9 mouse cellular contexts compared by ENCODE assay signal in genomic region chr11:69257807-69258206, GRCm38 (mm10). TPM values are rescaled to one million over a fixed set of nuclear protein-coding genes. Genes with fewer than 3 reads are reported as not detected.
DNase-seq lines count a peak whose midpoint lies in the region; ATAC-seq and TF ChIP-seq lines count a peak whose summit lies in the region.
"Had no signal": no experiment of that assay in that cellular context is flagged by ENCODE, and none has a peak within 500 bp of the region (broad histone marks: within the 10 kb centered on the region; RNA-seq: fewer than 3 reads in every experiment).

No protein-coding gene starts in this region.

- H3K27me3 ChIP-seq in kidney, embryonic 15.5 days: no peaks in the 10 kb centered on the region
- H3K27me3 ChIP-seq in kidney, embryonic 14.5 days (ENCODE audit: control insufficient read depth, insufficient read depth, low read length): no peaks in the 10 kb centered on the region
- peaks cover 14% of the 10 kb centered on the region; the same call in 1 of the 2 replicates for H3K27me3 ChIP-seq in E14TG2a.4 (ENCODE audit: insufficient read depth, low read length)
- no peaks in the 10 kb centered on the region for H3K27me3 ChIP-seq in kidney, postnatal 0 days (ENCODE audit: insufficient read depth, low read length)
- H3K27me3 ChIP-seq: neural tube, embryonic 12.5 days had no signal

- peak; percentile 43 for TF ChIP-seq CTCF in E14TG2a.4 (conservative IDR thresholded peaks at IDR 0.05; ENCODE audit: low read length)
- TF ChIP-seq CTCF in bone marrow, adult 2 months (IDR thresholded peaks at IDR 0.05; ENCODE audit: control insufficient read depth, insufficient read depth, low read length): 0 out of 2 replicates have a peak, but pooled peaks have one; percentile 4
- TF ChIP-seq CTCF in kidney, postnatal 0 days (IDR thresholded peaks at IDR 0.05; ENCODE audit: low read depth): peak; percentile 73

- H3K4me1 ChIP-seq in kidney, embryonic 15.5 days: 0 out of 2 replicates have a peak, but pooled peaks cover 4% of the 10 kb centered on the region
- H3K4me1 ChIP-seq in kidney, embryonic 14.5 days (ENCODE audit: control insufficient read depth, insufficient read depth, low read length): no peaks in the 10 kb centered on the region
- 0 out of 2 replicates have a peak, but pooled peaks cover 4% of the 10 kb centered on the region for H3K4me1 ChIP-seq in E14TG2a.4 (replicated peaks; ENCODE audit: low read depth, low read length)
- no peaks in the 10 kb centered on the region for H3K4me1 ChIP-seq in bone marrow, adult 2 months (ENCODE audit: control insufficient read depth, insufficient read depth, low read length)
- no peaks in the 10 kb centered on the region for H3K4me1 ChIP-seq in kidney, postnatal 0 days (replicated peaks; ENCODE audit: insufficient read depth, low read length)

- no peak overlapping the region for H3K4me3 ChIP-seq in kidney, embryonic 15.5 days (replicated peaks)
- no peak overlapping the region for H3K4me3 ChIP-seq in kidney, embryonic 14.5 days (ENCODE audit: low read length)
- no peak overlapping the region for H3K4me3 ChIP-seq in E14TG2a.4 (replicated peaks; ENCODE audit: low read length)
- H3K4me3 ChIP-seq in bone marrow, adult 2 months (replicated peaks; ENCODE audit: control insufficient read depth, low read depth, low read length): peak overlapping the region; percentile 14
- no peak overlapping the region for H3K4me3 ChIP-seq in kidney, postnatal 0 days (replicated peaks; ENCODE audit: low read depth, low read length)
- H3K4me3 ChIP-seq: neural tube, embryonic 12.5 days had no signal

- H3K36me3 ChIP-seq in kidney, embryonic 15.5 days: no peaks in the 10 kb centered on the region
- no peaks in the 10 kb centered on the region for H3K36me3 ChIP-seq in kidney, embryonic 14.5 days (ENCODE audit: control insufficient read depth, insufficient read depth, low read length)
- H3K36me3 ChIP-seq in E14TG2a.4 (ENCODE audit: insufficient read depth, low read length): no peaks in the 10 kb centered on the region
- no peaks in the 10 kb centered on the region for H3K36me3 ChIP-seq in kidney, postnatal 0 days (ENCODE audit: insufficient read depth, low read length)
- H3K36me3 ChIP-seq: neural tube, embryonic 12.5 days had no signal

- H3K27ac ChIP-seq in kidney, embryonic 15.5 days: no peak overlapping the region
- H3K27ac ChIP-seq in kidney, embryonic 14.5 days (ENCODE audit: low read depth, low read length): no peak overlapping the region
- no peak overlapping the region for H3K27ac ChIP-seq in bone marrow, adult 2 months (ENCODE audit: control insufficient read depth, insufficient read depth, low read depth, low read length, poor library complexity)
- no peak overlapping the region; the same call in 1 of the 2 replicates for H3K27ac ChIP-seq in kidney, postnatal 0 days
- H3K27ac ChIP-seq: neural tube, embryonic 12.5 days had no signal

- H3K4me2 ChIP-seq in kidney, embryonic 15.5 days: peak overlapping the region; percentile 27
- H3K4me2 ChIP-seq in kidney, embryonic 14.5 days (replicated peaks; ENCODE audit: low read depth, low read length): no peak overlapping the region
- H3K4me2 ChIP-seq in kidney, postnatal 0 days (ENCODE audit: low read length): peak overlapping the region; percentile 25; the same call in 1 of the 2 replicates
- H3K4me2 ChIP-seq: neural tube, embryonic 12.5 days had no signal

- H3K9ac ChIP-seq in kidney, embryonic 15.5 days: no peak overlapping the region
- no peak overlapping the region for H3K9ac ChIP-seq in kidney, embryonic 14.5 days (ENCODE audit: low read depth, low read length)
- no peak overlapping the region; the same call in 1 of the 2 replicates for H3K9ac ChIP-seq in kidney, postnatal 0 days (ENCODE audit: low read depth, low read length)
- H3K9ac ChIP-seq: neural tube, embryonic 12.5 days had no signal

- 44% methylated on average over 4 of the region's 4 CpGs for WGBS in kidney, embryonic 15.5 days
- WGBS in kidney, embryonic 14.5 days: 49% methylated on average over 4 of the region's 4 CpGs
- WGBS in bone marrow, adult 2 months: 47% methylated on average over 4 of the region's 4 CpGs
- WGBS in kidney, postnatal 0 days: 47% methylated on average over 4 of the region's 4 CpGs

- no peak for ATAC-seq in kidney, embryonic 15.5 days (replicated peaks; ENCODE audit: low FRiP score)
- no peak for ATAC-seq in kidney, embryonic 14.5 days (ENCODE audit: low FRiP score, low TSS enrichment)
- 0 out of 2 replicates have a peak, but pooled peaks have one; percentile 44 for ATAC-seq in kidney, postnatal 0 days (replicated peaks; ENCODE audit: low FRiP score, low read depth)
- ATAC-seq in cerebellum, adult (ENCODE audit: insufficient number of reproducible peaks, low FRiP score, low TSS enrichment): no peak

- no peaks in the 10 kb centered on the region for H3K9me3 ChIP-seq in kidney, embryonic 15.5 days (replicated peaks)
- H3K9me3 ChIP-seq in kidney, embryonic 14.5 days (ENCODE audit: control insufficient read depth, low read length): no peaks in the 10 kb centered on the region
- H3K9me3 ChIP-seq in E14TG2a.4 (ENCODE audit: low read length): peaks cover 3% of the 10 kb centered on the region; the same call in 1 of the 2 replicates
- H3K9me3 ChIP-seq in kidney, postnatal 0 days (replicated peaks; ENCODE audit: low read length): no peaks in the 10 kb centered on the region
- H3K9me3 ChIP-seq: neural tube, embryonic 12.5 days had no signal

- DNase-seq in kidney, postnatal 0 days (ENCODE audit: low spot score): peak; percentile 80
- DNase-seq in skeletal muscle tissue, adult 2 months (ENCODE audit: low read depth, low spot score): peak; percentile 40
- DNase-seq in adrenal gland, postnatal 10 days: no peak

- no peak for TF ChIP-seq POLR2A in bone marrow, adult 2 months (IDR thresholded peaks at IDR 0.05; ENCODE audit: borderline replicate concordance, control insufficient read depth, low read depth, low read length)

RNA-seq across cellular contexts. Expression of gene Gucy2e, which starts 21.0 kb away (rescaled TPM):
- polyA plus RNA-seq in kidney, embryonic 15.5 days (2015; fragmentation: Nextera tagmentation; extraction: Ambion mirVana): 0.09 and 0.17 TPM in 2 replicates
- polyA plus RNA-seq in kidney, embryonic 14.5 days (2014; fragmentation: Nextera tagmentation; extraction: Ambion mirVana): 0.07 and 0.11 TPM in 2 replicates
- not detected in 2 replicates for polyA plus RNA-seq in bone marrow, adult 2 months (2011; ENCODE audit: insufficient read depth, insufficient read length, low replicate concordance, missing spikeins)
- 0.13 and 0.24 TPM in 2 replicates for polyA plus RNA-seq in kidney, postnatal 0 days (2015; fragmentation: Nextera tagmentation; extraction: Ambion mirVana)
- not detected for total RNA-seq in adrenal gland, postnatal 10 days (2021)

Comparison
In these comparisons a context has a peak if more than half of its experiments do, and no peak if none do; other contexts are left out.
1. CTCF ChIP-seq: peak in every context shown above with its lines; median percentile 73 in kidney, postnatal 0 days; 43 in E14TG2a.4; 4 in bone marrow, adult 2 months.